Mouse (Mus musculus) testis, adult 2 months (tissue): ENCODE data around the gene Tmem205.

ENCODE experiments used
- CTCF ChIP-seq: fragments of 200-500 bp; IDR thresholded peaks from 2 replicates; pipeline ENCODE4 v1.5.1; 2012; ENCODE audit warnings: low read depth, mild to moderate bottlenecking, inconsistent platforms, low read length, moderate library complexity; ENCODE audit not compliant: control insufficient read depth, insufficient read depth, insufficient replicate concordance
- POLR2A ChIP-seq: fragments of 200-500 bp; IDR thresholded peaks from 2 replicates; pipeline ENCODE4 v1.6.1; 2012; ENCODE audit warnings: low read depth, mild to moderate bottlenecking, inconsistent platforms, low read length, moderate library complexity; ENCODE audit not compliant: control insufficient read depth

DNA sequence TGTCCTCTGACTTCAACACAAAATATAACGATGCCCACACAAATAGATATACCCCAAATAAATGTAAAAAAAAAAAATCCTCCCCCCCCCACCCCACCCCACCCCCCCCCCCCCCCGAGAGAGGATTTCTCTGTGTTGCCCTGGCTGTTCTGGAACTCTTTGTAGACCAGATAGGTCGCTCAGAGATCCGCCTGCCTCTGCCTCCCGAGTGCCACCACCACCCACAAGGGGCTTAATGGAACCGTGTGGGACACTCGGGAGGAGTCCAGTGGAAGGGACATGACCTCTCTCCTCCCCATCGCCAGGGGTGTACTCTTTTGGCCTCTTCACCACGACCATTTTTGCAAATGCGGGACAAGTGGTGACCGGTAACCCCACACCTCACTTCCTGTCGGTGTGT, 15.7 kb upstream of the Tmem205 start:
- no peak for TF ChIP-seq CTCF
- no peak for TF ChIP-seq POLR2A
